Mouse (Mus musculus): ENCODE measurements around the gene Gm11096. TPM values are rescaled to one million over a fixed set of nuclear protein-coding genes. Genes with fewer than 3 reads are reported as not detected.

The Gm11096 gene
- polyA plus RNA-seq (2015; fragmentation: Nextera tagmentation; extraction: Ambion mirVana), result not detected in 2 replicates

- ATAC-seq (ENCODE audit: low FRiP score, low read depth), result no peak
- H3K27ac ChIP-seq (replicated peaks), result no peak within 1 kb of the TSS
- no peaks in the 10 kb centered on the region for H3K4me1 ChIP-seq (replicated peaks)
- H3K4me2 ChIP-seq, result no peak within 1 kb of the TSS
- H3K27me3 ChIP-seq, result no peaks in the 10 kb centered on the region
- no peak within 1 kb of the TSS for H3K9ac ChIP-seq
- no peaks in the 10 kb centered on the region for H3K9me3 ChIP-seq
- 0 out of 2 replicates have a peak, but pooled peaks cover 4% of the 10 kb centered on the region for H3K36me3 ChIP-seq
- no peak within 1 kb of the TSS for H3K4me3 ChIP-seq
These were observed at the start of gene Gm11096 for GRCm38 (mm10) chr17:81441463-81441862. Gene Gm11096 (plus strand): TSS chr17:81441763.

GRCm38 (mm10) chr17:81393040-81393439 lies 48.5 kb upstream of the Gm11096 start:
- H3K27me3 ChIP-seq, result no peaks in the 10 kb centered on the region
- 90% methylated on average over 4 of the region's 4 CpGs for WGBS
- no peak overlapping the region for H3K4me2 ChIP-seq
- H3K9ac ChIP-seq, result no peak overlapping the region
- no peak for ATAC-seq (ENCODE audit: low FRiP score, low read depth)
- H3K9me3 ChIP-seq, result no peaks in the 10 kb centered on the region
- H3K4me3 ChIP-seq, result no peak overlapping the region
- H3K4me1 ChIP-seq (replicated peaks), result peaks cover 4% of the 10 kb centered on the region; the same call in 1 of the 2 replicates
- H3K36me3 ChIP-seq, result peaks cover 4% of the 10 kb centered on the region
- H3K27ac ChIP-seq (replicated peaks), result no peak overlapping the region

- ATAC-seq (ENCODE audit: low FRiP score, low read depth), result no peak
- no peaks in the 10 kb centered on the region for H3K9me3 ChIP-seq
- H3K27me3 ChIP-seq, result no peaks in the 10 kb centered on the region
- no peak overlapping the region for H3K27ac ChIP-seq (replicated peaks)
- no peak overlapping the region for H3K4me2 ChIP-seq
- no peaks in the 10 kb centered on the region for H3K36me3 ChIP-seq
- peaks cover 4% of the 10 kb centered on the region; the same call in 1 of the 2 replicates for H3K4me1 ChIP-seq (replicated peaks)
- 46% methylated on average over 2 of the region's 2 CpGs for WGBS
- H3K9ac ChIP-seq, result no peak overlapping the region
- no peak overlapping the region for H3K4me3 ChIP-seq
These were observed 47.4 kb upstream of the Gm11096 start for GRCm38 (mm10) chr17:81394124-81394523.

GRCm38 (mm10) chr17:81397434-81397833 lies 44.1 kb upstream of the Gm11096 start:
- ATAC-seq (ENCODE audit: low FRiP score, low read depth), result no peak
- no peaks in the 10 kb centered on the region for H3K27me3 ChIP-seq
- no peak overlapping the region for H3K9ac ChIP-seq
- WGBS, result 45% methylated on average over 1 of the region's 1 CpGs
- no peak overlapping the region for H3K4me3 ChIP-seq
- no peaks in the 10 kb centered on the region for H3K9me3 ChIP-seq
- H3K4me1 ChIP-seq (replicated peaks), result peaks cover 9% of the 10 kb centered on the region; the same call in 1 of the 2 replicates
- no peak overlapping the region for H3K27ac ChIP-seq (replicated peaks)
- no peaks in the 10 kb centered on the region for H3K36me3 ChIP-seq
- no peak overlapping the region for H3K4me2 ChIP-seq

- H3K27ac ChIP-seq (replicated peaks), result no peak overlapping the region
- no peak for ATAC-seq (ENCODE audit: low FRiP score, low read depth)
These were observed 41.2 kb upstream of the Gm11096 start for GRCm38 (mm10) chr17:81400377-81400776.

GRCm38 (mm10) chr17:81402636-81403035 lies 38.9 kb upstream of the Gm11096 start:
- Histone ChIP-seq H3K27me3 (no peaks in the 10 kb centered on the region), H3K36me3 (peaks cover 4% of the 10 kb centered on the region; the same call in 1 of the 2 replicates), H3K27ac (replicated peaks) (no peak overlapping the region), H3K4me1 (replicated peaks) (peaks cover 10% of the 10 kb centered on the region), H3K4me3 (no peak overlapping the region), H3K9ac (no peak overlapping the region), H3K9me3 (no peaks in the 10 kb centered on the region), H3K4me2 (no peak overlapping the region)
- no peak for ATAC-seq (ENCODE audit: low FRiP score, low read depth)
- 67% methylated on average over 2 of the region's 2 CpGs for WGBS

More at GRCm38 (mm10) chr17:81400377-81400776, 41.2 kb upstream of the Gm11096 start:
- no peaks in the 10 kb centered on the region for H3K36me3 ChIP-seq
- H3K4me1 ChIP-seq (replicated peaks), result peaks cover 10% of the 10 kb centered on the region
- no peaks in the 10 kb centered on the region for H3K9me3 ChIP-seq
- 66% methylated on average over 5 of the region's 5 CpGs for WGBS
- no peak overlapping the region for H3K4me2 ChIP-seq
- H3K27me3 ChIP-seq, result no peaks in the 10 kb centered on the region
- no peak overlapping the region for H3K4me3 ChIP-seq
- H3K9ac ChIP-seq, result no peak overlapping the region

GRCm38 (mm10) chr17:81403121-81403520 lies 38.4 kb upstream of the Gm11096 start:
- peaks cover 9% of the 10 kb centered on the region for H3K36me3 ChIP-seq
- H3K9ac ChIP-seq, result no peak overlapping the region
- WGBS, result 86% methylated on average over 4 of the region's 4 CpGs
- peaks cover 10% of the 10 kb centered on the region for H3K4me1 ChIP-seq (replicated peaks)
- no peaks in the 10 kb centered on the region for H3K9me3 ChIP-seq
- H3K27ac ChIP-seq (replicated peaks), result no peak overlapping the region
- H3K27me3 ChIP-seq, result no peaks in the 10 kb centered on the region
- ATAC-seq (ENCODE audit: low FRiP score, low read depth), result no peak
- H3K4me3 ChIP-seq, result no peak overlapping the region
- no peak overlapping the region for H3K4me2 ChIP-seq

GRCm38 (mm10) chr17:81404225-81404624 lies 37.3 kb upstream of the Gm11096 start:
- no peaks in the 10 kb centered on the region for H3K27me3 ChIP-seq
- peaks cover 10% of the 10 kb centered on the region for H3K4me1 ChIP-seq (replicated peaks)
- H3K36me3 ChIP-seq, result peaks cover 11% of the 10 kb centered on the region
- no peak overlapping the region for H3K9ac ChIP-seq
- peak; percentile 62; the same call in 1 of the 2 replicates for ATAC-seq (ENCODE audit: low FRiP score, low read depth)
- no peak overlapping the region for H3K4me2 ChIP-seq
- 43% methylated on average over 4 of the region's 4 CpGs for WGBS
- no peak overlapping the region for H3K4me3 ChIP-seq
- no peak overlapping the region for H3K27ac ChIP-seq (replicated peaks)
- H3K9me3 ChIP-seq, result no peaks in the 10 kb centered on the region

- Histone ChIP-seq H3K27ac (replicated peaks) (no peak overlapping the region), H3K4me2 (no peak overlapping the region), H3K9ac (no peak overlapping the region), H3K9me3 (no peaks in the 10 kb centered on the region), H3K4me3 (no peak overlapping the region), H3K4me1 (replicated peaks) (0 out of 2 replicates have a peak, but pooled peaks cover 4% of the 10 kb centered on the region), H3K27me3 (no peaks in the 10 kb centered on the region), H3K36me3 (peaks cover 5% of the 10 kb centered on the region)
- no peak for ATAC-seq (ENCODE audit: low FRiP score, low read depth)
- 94% methylated on average over 4 of the region's 4 CpGs for WGBS
These were observed 28.8 kb upstream of the Gm11096 start for GRCm38 (mm10) chr17:81412736-81413135.

GRCm38 (mm10) chr17:81416361-81417114 lies 25.0 kb upstream of the Gm11096 start:
- no peak overlapping the region for H3K4me2 ChIP-seq
- peaks cover 9% of the 10 kb centered on the region; the same call in 1 of the 2 replicates for H3K4me1 ChIP-seq (replicated peaks)
- H3K36me3 ChIP-seq, result no peaks in the 10 kb centered on the region
- 90% methylated on average over 6 of the region's 6 CpGs for WGBS
- no peak overlapping the region for H3K4me3 ChIP-seq
- no peak for ATAC-seq (ENCODE audit: low FRiP score, low read depth)
- no peaks in the 10 kb centered on the region for H3K9me3 ChIP-seq
- H3K27me3 ChIP-seq, result no peaks in the 10 kb centered on the region
- no peak overlapping the region for H3K9ac ChIP-seq
- H3K27ac ChIP-seq (replicated peaks), result no peak overlapping the region

- peak; percentile 57; the same call in 1 of the 2 replicates for ATAC-seq (ENCODE audit: low FRiP score, low read depth)
- 45% methylated on average over 10 of the region's 10 CpGs for WGBS
These were observed 21.6 kb upstream of the Gm11096 start for GRCm38 (mm10) chr17:81419802-81420459.

GRCm38 (mm10) chr17:81424256-81424912 lies 17.2 kb upstream of the Gm11096 start:
- H3K4me2 ChIP-seq, result no peak overlapping the region
- no peak for ATAC-seq (ENCODE audit: low FRiP score, low read depth)
- 37% methylated on average over 10 of the region's 10 CpGs for WGBS

More at GRCm38 (mm10) chr17:81419802-81420459, 21.6 kb upstream of the Gm11096 start:
- H3K27me3 ChIP-seq, result no peaks in the 10 kb centered on the region
- no peaks in the 10 kb centered on the region for H3K9me3 ChIP-seq
- H3K4me1 ChIP-seq (replicated peaks), result peaks cover 21% of the 10 kb centered on the region
- no peak overlapping the region for H3K4me3 ChIP-seq
- H3K4me2 ChIP-seq, result no peak overlapping the region
- H3K9ac ChIP-seq, result no peak overlapping the region
- H3K36me3 ChIP-seq, result no peaks in the 10 kb centered on the region
- peak overlapping the region; percentile 52 for H3K27ac ChIP-seq (replicated peaks)

More at GRCm38 (mm10) chr17:81424256-81424912, 17.2 kb upstream of the Gm11096 start:
- Histone ChIP-seq H3K9ac (no peak overlapping the region), H3K36me3 (0 out of 2 replicates have a peak, but pooled peaks cover 3% of the 10 kb centered on the region), H3K27ac (replicated peaks) (peak overlapping the region; percentile 41; the same call in 1 of the 2 replicates), H3K4me1 (replicated peaks) (peaks cover 15% of the 10 kb centered on the region), H3K27me3 (no peaks in the 10 kb centered on the region), H3K9me3 (no peaks in the 10 kb centered on the region), H3K4me3 (no peak overlapping the region)

Data from hindbrain, embryonic 15.5 days (tissue).